Mouse (Mus musculus) 3134 (cell line): ENCODE results near the gene Mertk.

Experiments
- DNase-seq: peaks from one replicate; pipeline ENCODE4 v3.0.0-alpha.2; 2011; ENCODE audit warnings: low spot score; ENCODE audit not compliant: insufficient read length; ENCODE audit errors: extremely low read depth

Mertk gene

DNA sequence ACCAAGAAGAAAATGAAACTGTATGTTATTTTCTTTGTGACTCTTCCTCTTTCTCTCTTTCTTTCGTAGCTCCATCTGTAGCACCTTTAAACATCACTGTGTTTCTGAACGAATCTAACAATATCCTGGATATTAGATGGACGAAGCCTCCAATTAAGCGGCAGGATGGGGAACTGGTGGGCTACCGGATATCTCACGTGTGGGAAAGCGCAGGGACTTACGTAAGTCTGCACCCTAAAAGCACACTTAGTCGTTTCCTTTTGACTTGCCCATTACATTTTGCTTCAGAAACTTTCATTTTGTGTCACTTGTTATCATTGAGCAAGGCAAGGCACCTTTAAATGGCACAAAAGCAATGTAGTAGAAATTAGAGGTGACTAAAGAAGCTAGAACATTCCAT, 63.3 kb downstream of the Mertk start:
- no peak for DNase-seq

DNA sequence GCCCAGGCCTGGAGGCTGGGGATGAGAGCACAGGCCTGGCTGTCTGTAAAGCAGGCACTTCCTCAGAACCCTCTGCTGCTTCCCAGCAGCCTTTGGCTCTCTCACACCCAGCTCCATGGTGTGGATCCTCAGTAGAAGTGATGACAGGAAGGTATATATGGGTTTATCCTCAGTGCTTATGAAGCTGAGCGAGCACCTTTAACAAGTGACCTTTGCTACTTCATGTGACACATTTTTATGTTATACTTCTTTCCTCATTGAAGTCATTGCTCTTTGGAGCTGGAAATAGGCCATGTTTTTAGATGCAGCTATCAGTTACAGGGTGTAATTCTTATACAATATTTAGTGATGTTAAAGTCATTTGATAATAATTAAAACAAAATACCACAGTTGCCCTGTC, 67.0 kb downstream of the Mertk start:
- no peak for DNase-seq

DNA sequence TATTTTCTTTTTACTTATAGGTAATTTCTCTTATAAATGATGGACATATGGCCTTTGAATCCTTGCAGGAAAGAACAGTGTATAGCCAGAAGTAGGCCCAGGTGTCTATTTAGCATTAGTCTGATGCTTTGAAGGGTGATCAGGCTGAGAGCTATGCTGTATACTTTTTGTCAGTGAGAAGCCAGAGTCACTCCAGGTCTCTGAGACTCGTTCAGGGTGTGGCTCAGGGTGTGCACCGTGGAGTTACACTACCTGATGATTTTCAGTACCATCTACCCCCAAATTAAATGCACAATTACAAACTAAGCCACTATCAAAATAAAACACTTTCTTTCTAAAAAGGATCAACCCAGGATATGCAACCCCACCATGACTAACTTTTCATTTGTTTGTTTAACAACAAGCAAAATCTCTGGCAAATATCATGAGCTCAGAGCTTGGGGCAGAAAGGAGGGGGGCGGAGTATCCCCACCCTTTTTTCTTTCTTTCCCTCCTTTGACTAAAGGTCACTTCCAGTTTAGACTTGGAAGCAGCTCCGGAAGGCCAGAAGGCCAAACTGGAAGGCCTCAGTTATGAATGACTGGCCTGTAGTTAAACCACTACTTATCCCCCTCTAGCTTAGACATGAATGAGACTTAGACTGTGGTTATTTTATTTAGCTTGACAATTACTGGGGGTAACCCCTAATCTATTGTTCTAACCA, 69.9 kb downstream of the Mertk start:
- no peak for DNase-seq

DNA sequence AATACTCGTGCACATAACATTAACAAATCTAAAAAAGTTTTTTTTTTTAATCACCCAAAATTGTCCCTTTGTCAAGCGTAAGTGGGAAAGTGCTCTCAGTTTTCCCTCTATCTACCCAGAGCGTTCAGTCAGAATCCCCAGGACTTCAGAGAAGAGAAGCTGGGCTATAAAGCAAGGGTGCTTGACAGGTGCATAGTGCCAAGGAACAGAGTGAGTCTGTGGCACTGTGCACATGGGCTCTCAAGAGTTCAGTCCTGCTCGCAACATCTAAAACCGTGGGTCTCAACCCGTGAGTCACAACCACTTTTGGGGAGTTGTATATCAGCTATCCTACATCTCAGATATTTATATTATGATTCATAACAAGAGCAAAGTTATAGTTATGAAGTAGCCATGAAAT, 71.8 kb downstream of the Mertk start:
- DNase-seq: no peak

DNA sequence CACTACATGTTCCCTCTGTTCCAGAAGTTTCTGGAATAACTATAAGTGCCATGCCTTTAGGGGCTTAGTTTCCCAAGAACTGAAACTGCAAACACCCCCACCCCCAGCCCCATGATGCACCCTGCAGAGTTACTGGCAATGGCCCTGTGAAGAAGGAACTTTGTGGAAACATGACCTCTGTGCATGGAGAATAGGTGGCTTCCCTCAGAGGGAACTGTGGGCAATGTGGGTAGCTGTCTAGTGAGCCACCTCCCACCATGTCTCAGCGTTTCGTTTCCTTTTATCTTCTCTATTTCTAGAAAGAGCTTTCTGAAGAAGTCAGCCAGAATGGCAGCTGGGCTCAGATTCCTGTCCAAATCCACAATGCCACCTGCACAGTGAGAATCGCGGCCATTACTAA, 72.3 kb downstream of the Mertk start:
- no peak for DNase-seq

DNA sequence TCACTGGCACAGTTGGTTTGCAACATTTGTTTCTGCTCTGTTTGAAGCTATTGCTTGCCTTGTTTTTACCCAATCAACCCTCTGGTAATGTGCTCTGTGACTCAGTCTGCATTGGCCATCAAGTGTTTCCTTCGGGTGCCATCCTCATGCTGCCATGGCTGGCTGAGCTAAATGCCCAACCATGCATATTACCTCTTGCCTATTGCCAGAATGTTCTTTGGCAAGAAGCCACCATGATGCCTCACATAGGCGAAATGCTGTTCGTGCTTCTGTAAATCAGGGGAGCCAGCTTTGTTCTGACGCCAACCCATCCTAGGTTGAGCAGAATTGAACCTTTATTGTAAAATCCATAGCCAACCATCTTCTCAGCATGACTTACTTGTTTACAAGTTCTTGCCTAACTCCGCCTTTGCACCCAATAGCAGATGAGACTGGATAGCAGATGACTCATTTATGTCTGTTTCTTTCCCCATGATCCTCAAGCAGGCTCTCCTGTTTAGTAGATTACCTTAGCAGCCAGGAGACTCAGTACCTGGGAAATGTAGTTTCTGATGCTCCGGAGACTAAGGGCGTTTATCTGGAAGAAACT, 73.1 kb downstream of the Mertk start:
- no peak for DNase-seq

DNA sequence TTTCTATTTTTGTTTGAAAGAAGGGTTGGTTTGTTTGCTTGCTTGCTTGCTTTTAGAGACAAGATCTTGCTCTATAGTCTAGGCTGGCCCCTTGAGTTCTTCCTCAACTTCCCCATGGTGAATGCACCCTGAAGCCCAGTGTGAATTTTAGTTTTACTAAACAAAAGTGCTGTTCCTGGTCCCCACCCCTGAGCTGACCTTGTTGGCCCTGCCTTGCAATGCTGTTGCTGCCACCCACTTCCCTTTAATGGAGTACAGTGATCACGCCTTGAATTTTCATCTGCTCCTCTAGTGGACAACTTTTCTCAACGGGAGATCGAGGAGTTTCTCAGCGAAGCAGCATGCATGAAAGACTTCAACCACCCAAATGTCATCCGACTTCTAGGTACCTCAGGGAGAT, 83.5 kb downstream of the Mertk start:
- no peak for DNase-seq

DNA sequence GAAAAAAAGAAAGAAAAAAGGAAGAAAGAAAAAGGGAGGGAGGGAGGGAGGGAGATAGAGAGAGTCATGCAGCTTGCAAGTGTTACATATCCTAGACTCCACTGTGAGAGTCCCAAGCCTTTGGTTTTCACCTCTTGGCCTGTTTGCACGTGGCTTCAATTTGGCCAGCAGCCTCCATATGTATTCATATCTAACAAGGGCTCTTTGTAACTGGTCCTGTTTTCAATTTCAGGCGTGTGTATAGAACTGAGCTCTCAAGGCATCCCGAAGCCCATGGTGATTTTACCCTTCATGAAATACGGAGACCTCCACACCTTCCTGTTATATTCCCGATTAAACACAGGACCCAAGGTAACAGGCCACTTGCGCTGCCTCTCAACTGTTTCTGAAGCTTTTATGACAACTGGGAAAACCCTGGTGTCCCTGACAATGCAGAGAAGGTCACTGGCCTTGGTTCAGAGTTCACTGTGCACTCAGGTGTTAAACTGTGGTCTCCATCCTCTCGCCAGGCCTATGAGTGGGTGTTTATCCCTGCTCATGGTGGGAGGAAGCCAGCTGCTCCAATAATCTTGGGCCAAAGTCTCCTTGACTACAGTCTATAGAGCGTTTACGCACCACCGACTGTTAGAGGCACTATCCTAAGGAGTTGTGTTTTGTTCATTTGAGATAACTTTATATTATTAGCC, 85.0 kb downstream of the Mertk start:
- DNase-seq: no peak

DNA sequence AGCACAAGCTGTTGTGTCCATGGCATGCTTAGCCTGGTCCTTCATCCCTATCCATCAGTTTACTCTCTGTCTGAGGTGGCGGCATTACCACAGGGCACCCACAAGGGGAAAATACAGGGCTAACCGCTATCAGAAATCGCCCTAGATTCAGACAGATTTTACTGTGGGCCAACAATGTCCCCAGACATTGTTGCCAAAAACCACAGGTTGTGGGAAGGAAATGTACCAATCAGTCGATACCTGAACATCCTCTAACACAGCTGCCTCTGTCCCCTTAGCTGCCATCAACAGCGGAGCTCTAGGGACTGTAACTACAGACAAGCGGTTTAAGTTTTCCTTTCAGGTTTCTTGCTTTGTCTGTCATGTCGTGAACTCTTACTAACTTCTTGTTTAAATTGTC, 86.1 kb downstream of the Mertk start:
- no peak for DNase-seq

DNA sequence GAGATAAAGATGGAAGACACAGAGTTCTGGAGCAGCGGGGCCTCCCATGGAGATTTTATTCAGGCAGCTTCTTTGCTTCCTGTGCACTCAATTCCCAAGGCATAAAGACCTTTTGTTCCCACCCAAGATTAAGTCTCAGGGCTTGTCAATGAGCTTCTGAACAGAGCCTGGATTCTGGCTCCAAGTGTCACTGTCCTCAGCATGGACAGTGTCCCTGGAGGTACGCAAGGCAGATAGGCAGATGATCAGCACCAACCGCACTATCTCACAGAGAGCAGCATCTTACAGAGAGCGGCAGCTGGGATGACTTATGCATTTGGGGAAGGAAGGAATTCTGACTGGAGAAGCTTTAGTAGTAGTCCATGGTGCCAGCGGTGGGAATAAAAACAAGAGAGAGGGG, 87.6 kb downstream of the Mertk start:
- DNase-seq: no peak

DNA sequence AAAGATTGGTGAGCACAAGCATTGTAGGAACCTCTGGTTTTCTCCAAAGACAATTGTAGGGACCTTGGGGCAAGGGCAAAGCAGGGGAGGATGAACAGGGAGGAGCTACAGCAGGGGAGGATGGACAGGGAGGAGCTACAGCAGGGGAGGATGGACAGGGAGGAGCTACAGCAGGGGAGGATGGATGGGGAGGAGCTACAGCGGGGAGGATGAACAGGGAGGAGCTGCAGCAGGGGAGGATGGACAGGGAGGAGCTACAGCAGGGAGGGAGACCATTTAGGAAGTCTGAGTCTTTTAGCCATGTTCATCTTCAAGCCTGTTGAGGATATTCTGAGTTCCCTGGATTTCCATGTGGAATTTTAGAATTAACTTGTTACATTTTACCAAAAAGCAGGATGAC, 88.0 kb downstream of the Mertk start:
- DNase-seq: no peak

DNA sequence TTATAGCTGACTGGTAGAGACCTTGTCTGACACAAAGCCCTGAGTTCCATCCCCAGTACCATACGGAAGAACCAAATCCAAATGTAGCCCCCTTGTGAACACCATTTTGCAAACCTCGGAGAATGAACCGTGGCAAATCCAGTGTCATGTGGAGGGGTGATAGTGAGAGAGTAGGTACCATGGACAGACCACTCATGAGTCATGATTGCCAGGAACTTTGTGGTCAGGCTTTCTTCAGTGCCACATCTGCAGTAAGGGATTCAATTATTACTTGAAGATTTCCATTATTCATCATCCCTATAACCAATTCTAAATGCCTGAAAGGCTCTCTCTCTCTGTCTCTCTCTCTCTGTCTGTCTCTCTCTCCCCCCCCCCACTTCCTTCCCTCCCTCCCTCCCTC, 89.0 kb downstream of the Mertk start:
- no peak for DNase-seq

DNA sequence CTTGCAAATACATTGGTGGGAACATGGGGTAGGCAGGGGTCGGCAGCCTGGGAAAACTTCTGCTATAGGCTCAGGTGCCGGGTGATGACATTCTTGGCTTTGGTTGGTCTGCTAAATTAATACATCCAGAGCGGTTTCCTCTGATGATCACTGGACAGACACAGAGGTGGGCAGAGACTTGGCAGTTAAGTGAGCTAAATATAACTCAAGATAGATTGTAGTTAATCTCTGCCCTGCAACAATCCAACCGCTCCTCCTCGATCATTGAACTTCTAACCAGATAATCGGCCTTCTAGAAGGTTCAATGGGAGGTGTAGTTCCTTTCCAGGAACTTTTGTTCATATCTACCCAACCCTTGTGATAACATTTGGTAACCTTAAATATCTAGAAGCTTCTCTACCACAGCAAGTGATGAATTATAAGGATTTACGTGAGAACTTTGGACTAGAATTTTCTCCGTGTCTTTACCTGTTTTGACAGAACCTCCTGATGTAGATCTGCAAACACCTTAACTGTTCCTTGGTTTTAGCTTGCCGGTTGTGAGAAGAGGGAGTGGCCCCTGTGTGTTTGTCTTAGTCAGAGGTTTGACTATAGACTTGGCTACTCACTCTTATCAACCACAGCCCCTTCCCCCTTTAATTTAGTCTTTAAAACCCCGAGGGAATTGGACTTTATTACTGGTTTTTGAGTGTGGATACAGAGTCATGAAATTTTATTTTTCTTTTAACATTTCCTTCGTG, 92.3 kb downstream of the Mertk start:
- DNase-seq: no peak

DNA sequence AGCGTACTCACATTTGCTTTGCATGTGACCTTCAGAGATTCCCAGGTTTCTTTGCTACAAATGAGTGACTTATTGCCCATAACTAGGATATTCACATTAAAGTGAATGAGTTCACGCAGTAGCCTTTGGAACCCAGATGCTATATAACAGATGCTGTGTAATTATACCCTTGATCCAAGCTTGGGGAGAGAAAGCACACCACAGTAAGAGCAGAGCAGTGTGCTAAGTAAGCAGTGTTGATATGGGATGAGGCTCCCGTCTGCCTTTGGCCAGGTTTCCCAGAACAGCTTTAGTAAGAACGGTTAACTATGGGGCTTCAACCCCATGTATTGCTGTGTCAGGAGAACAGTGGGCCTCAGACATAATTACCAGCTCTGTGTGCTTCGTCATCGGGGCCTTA, 95.2 kb downstream of the Mertk start:
- no peak for DNase-seq

DNA sequence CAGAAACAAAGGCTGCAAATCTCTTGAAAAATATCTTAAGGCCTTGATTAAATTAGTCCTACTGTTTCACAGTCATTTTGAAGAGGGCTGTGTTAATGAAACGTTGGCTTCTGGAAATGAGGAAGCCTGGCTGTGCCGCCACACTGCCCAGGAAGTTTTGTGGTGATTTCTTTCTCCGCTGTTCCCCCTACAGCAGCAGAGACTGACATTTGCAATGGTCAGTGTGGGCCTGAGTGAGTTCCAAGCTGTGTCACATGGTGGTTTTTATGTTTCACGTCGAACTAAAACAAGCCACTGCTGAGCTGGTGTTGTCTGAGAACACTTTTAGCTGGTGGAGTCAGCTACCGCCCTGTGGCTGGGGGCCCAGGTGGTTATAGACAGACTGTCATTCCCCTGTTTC, 97.7 kb downstream of the Mertk start:
- DNase-seq: no peak

DNA sequence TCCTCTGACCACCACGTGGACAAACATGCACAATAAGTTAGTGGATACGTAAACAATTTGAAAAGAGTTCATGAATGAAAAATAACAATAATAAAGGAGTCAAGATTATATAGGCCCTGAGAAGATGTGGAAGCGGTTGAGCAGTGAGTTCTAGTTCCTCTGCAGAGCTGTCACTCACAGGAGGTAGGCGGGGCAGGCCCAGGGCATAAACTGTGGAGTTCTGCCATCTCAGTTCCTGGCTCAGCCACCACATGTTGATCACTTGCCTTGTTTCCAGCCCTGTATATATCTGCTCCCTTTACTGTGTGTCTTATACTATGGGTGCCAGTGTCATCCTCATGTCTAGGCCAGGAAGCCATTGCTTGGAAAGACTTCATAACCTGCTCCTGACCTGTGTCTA, 104.7 kb downstream of the Mertk start:
- no peak for DNase-seq

DNA sequence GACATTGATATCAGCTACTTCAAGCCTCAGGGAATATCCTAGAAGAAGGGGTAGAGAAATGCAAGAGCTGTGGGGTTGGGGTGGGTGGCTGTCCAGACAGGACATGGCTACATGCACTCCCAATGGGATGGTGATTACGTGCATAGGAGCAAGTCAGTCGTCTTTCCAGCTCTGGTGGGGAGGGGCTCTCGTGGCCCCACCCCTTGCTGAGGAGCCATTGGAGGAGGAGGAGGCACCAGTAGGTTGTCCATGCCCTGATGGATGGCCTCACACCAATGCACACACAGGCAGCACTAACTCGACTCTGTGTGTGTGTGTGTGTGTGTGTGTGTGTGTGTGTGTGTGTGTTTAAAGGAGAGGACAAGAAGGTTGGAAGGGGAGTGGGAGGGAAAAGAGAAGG, 106.6 kb downstream of the Mertk start:
- DNase-seq: no peak

DNA sequence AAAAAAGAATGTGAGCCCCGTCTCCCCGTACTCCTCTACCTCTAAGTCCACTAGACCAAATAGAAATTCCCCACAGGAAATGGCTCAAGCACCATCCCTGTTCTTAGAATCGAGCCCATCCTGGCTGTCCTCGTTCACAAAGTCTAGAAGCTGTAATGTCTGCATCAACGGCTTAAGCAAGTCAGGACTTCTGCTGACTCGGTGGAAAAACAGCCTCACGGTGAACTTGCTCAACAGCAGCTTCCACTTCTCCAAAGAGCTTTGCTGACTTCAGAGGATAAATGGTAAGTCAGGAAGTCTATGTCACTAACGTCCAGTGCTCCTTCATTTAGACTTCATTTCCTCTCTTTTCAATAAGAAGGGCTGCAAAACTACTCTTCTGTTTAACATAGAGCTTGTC, 107.8 kb downstream of the Mertk start:
- DNase-seq: no peak

DNA sequence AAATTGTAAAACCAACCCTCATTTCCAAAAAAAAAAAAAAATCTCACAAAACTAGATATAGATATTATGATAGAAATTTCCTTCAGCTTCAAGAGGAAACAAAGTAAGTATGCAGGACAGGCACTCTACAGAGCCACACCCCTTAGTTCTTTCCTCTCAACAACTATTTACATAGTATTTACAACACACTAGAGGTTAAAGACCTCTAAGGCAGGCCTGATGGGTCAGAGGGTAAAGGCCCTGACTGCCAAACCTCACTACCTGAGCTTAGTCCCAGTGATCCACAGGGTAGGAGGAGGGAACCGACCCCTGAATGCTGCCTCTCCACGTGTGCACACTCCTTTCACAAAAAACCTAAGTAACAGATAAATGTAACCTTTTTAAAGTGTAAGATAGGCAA, 114.0 kb downstream of the Mertk start:
- DNase-seq: no peak

DNA sequence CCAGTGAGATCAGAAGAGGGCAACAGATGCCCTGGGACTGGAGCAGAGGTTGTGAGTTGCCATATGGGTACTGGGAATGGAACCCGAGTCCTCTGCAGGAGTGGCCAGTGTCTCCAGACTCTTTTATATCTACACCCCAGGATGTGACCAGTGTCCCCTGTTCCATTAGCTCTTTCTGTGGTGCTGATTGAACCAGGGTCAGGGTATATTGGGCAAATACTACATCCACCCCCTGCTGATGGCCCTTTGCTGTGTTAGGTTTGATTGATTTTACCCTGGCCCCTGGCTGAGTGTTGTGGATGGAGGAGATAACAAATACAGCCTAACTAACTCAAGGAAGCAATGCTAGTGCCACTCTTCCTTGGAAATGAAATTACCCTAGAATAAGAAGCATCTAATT, 117.6 kb downstream of the Mertk start:
- DNase-seq: no peak

DNA sequence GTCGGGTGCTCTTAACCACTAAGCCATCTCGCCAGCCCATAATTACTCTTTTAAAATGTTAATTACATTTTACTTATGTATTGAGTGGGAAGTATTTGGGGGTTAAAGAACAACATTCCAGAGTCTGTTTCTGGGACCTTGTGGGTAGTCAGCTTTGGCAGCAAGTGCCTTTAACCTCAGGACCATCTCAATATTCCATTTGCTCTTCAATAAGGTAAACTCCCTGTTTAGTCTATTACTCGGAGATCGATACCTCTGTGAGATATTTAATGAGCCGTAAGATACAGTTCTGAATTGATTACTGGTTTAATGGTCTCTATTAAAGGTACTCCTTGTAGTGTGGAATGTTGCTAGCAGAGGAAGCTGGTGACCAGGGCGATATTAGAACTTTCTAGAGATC, 118.2 kb downstream of the Mertk start:
- no peak for DNase-seq

DNA sequence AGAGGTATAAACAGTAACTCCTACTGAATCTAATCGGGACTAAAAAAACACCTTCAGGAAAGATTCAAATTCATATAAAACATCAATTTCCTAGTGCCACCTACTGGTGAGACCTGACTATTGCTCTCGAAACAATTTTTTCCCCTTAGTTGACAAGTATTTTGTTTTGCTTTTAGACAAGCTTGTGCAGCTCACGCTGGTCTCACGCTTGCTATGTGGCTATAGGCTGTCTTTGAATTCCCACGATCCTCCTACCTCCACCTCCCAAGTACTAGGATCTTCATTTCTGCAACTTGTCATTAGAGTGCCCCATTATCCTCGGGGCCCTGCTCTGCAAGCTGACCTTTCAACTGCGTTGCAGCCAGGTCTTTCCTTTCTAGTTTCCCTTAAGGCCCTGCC, 118.6 kb downstream of the Mertk start:
- DNase-seq: no peak
